Mouse (Mus musculus): ENCODE measurements at regions not wholly inside any gene's neighbourhood (a gene's known extent, or its start where the extent isn't known, plus 50 kb on each side); places are given as distances from the start of the nearest gene placed in this dataset.

- TF ChIP-seq CTCF (IDR thresholded peaks at IDR 0.05; ENCODE audit: control insufficient read depth, insufficient read depth, low read length), result no peak
- TF ChIP-seq POLR2A (IDR thresholded peaks at IDR 0.05; ENCODE audit: borderline replicate concordance, control insufficient read depth, low read depth, low read length), result no peak
Observed at GRCm38 (mm10) chr6:22450501-22450900, 94.5 kb upstream of the Fam3c start.
